Mouse (Mus musculus): Measurements from ENCODE around the gene Ccdc71.
A peak's percentile ranks its signal among the peaks of the same experiment; 100 is the strongest.

The Ccdc71 gene

DNA sequence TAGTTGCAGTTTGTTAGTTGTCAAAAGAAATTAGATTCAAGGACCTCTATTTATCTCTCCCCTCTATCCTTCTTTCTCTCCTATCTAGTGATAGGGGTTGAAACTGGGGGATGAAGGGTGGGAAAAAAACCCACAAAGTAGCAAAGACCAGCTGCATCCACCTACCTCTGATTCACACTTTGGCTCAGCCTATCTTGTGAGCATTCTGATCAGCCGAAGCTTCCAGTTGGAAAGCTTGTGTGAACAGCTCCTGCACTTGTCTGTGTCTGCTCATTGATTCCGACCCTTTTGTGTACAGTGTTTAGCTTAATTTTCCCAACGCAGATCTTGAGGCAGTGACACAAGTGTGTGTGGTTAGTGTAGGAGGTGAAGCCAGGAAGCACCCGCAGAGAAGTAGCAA is 6.9 kb upstream of the Ccdc71 start:
- no peaks in the 10 kb centered on the region for H3K9me3 ChIP-seq (ENCODE audit: low read length)
- H3K36me3 ChIP-seq (ENCODE audit: insufficient read depth, low read length): no peaks in the 10 kb centered on the region
- no peak for TF ChIP-seq POU5F1 (IDR thresholded peaks at IDR 0.05; ENCODE audit: borderline replicate concordance, low read length)
- TF ChIP-seq CTCF (conservative IDR thresholded peaks at IDR 0.05; ENCODE audit: low read length): no peak
- no peak for TF ChIP-seq NANOG (IDR thresholded peaks at IDR 0.05; ENCODE audit: borderline replicate concordance, low read length)
- peaks cover 18% of the 10 kb centered on the region for H3K27me3 ChIP-seq (ENCODE audit: insufficient read depth, low read length)
- peaks cover 74% of the 10 kb centered on the region for H3K4me1 ChIP-seq (replicated peaks; ENCODE audit: low read depth, low read length)
- H3K4me3 ChIP-seq (replicated peaks; ENCODE audit: low read length): no peak overlapping the region

DNA sequence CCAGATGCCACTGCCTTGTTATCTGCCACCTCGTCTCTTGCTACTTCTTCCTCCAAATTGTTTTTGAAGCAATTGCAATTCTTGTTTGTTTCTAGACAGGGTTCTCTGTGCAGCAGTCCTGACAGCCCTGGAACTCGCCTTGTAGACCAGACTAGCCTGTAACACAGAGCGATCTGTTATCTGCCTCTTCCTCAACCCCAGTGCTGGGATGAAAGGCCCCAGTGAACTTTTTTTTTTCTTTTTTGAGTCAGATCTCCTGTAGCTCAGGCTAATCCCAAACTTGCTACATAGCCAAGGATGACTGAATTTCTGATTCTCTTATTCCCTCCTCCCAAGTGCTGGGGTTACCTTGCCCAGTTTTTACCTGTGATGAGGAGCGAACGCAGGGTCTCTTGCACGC is 5.9 kb upstream of the Ccdc71 start:
- Histone ChIP-seq H3K36me3 (ENCODE audit: insufficient read depth, low read length) (no peaks in the 10 kb centered on the region), H3K4me1 (replicated peaks; ENCODE audit: low read depth, low read length) (peaks cover 67% of the 10 kb centered on the region), H3K9me3 (ENCODE audit: low read length) (no peaks in the 10 kb centered on the region), H3K4me3 (replicated peaks; ENCODE audit: low read length) (no peak overlapping the region), H3K27me3 (ENCODE audit: insufficient read depth, low read length) (peaks cover 18% of the 10 kb centered on the region)
- TF ChIP-seq CTCF (conservative IDR thresholded peaks at IDR 0.05; ENCODE audit: low read length) (no peak), POU5F1 (IDR thresholded peaks at IDR 0.05; ENCODE audit: borderline replicate concordance, low read length) (no peak), NANOG (IDR thresholded peaks at IDR 0.05; ENCODE audit: borderline replicate concordance, low read length) (no peak)

DNA sequence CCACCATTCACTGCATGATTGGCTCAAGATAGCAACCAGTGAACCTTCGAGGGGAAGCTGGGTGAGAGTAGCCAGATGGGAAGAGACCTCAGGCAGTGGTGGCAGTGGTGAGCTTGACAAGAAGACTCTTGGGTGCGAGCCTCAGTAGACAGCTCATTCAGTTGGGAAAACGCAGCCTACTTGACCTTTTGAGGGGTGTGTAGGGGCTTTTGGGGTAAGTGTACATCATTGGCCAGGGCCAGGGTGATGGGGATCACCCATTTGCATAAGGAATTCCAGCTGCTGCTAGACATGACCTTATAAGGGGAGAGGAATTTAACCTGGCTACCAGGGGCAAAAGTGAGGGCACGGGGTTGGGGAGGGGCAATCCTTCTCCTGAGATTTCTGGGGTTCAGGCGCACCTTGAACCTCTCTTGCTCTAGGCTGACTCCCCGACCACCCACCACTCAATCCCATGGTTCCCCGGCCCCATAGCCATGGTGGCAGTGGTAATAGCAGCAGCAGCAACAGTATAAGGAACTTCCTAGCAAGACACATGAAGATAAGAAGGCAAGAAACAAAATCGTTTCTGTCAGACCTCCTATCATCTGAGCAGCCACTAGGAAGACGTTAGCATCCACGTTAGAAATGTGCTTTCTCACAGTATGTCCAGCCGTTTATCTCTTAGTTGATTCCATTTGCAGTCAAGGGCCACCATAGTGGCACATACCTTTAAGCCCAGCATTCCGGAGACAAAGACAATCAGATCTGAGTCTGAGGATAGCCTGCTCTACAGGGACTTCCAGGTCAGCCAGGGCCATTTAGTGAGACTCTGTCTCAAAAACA is 4.4 kb upstream of the Ccdc71 start:
- no peak overlapping the region for H3K4me3 ChIP-seq (replicated peaks; ENCODE audit: low read length)
- H3K36me3 ChIP-seq (ENCODE audit: insufficient read depth, low read length): no peaks in the 10 kb centered on the region
- TF ChIP-seq POU5F1 (IDR thresholded peaks at IDR 0.05; ENCODE audit: borderline replicate concordance, low read length) (no peak), NANOG (IDR thresholded peaks at IDR 0.05; ENCODE audit: borderline replicate concordance, low read length) (no peak), CTCF (conservative IDR thresholded peaks at IDR 0.05; ENCODE audit: low read length) (no peak)
- H3K9me3 ChIP-seq (ENCODE audit: low read length): no peaks in the 10 kb centered on the region
- peaks cover 15% of the 10 kb centered on the region for H3K27me3 ChIP-seq (ENCODE audit: insufficient read depth, low read length)
- peaks cover 61% of the 10 kb centered on the region for H3K4me1 ChIP-seq (replicated peaks; ENCODE audit: low read depth, low read length)

DNA sequence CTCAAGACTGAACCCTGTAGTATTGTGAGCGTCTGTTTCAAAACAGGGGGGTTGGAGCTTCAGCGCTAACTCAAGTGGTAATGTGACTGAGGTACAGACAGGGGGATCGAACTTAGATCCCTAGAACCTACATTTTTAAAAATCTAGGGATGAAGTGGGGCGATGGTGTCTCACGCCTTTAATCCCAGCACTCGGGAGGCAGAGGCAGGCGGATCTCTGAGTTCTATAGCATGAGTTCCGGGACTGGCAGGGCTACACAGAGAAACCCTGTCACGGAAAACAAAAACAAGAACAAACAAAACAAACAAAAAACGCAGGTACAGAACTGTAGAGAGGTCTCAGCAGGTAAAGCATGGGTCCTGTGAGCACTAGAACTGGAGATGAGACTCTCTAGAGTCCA is 3.4 kb upstream of the Ccdc71 start:
- TF ChIP-seq NANOG (IDR thresholded peaks at IDR 0.05; ENCODE audit: borderline replicate concordance, low read length): no peak
- no peak for TF ChIP-seq CTCF (conservative IDR thresholded peaks at IDR 0.05; ENCODE audit: low read length)
- TF ChIP-seq POU5F1 (IDR thresholded peaks at IDR 0.05; ENCODE audit: borderline replicate concordance, low read length): no peak
- no peak overlapping the region for H3K4me3 ChIP-seq (replicated peaks; ENCODE audit: low read length)
- H3K9me3 ChIP-seq (ENCODE audit: low read length): no peaks in the 10 kb centered on the region
- H3K4me1 ChIP-seq (replicated peaks; ENCODE audit: low read depth, low read length): peaks cover 60% of the 10 kb centered on the region
- H3K27me3 ChIP-seq (ENCODE audit: insufficient read depth, low read length): peaks cover 5% of the 10 kb centered on the region
- H3K36me3 ChIP-seq (ENCODE audit: insufficient read depth, low read length): peaks cover 5% of the 10 kb centered on the region; the same call in 1 of the 2 replicates

DNA sequence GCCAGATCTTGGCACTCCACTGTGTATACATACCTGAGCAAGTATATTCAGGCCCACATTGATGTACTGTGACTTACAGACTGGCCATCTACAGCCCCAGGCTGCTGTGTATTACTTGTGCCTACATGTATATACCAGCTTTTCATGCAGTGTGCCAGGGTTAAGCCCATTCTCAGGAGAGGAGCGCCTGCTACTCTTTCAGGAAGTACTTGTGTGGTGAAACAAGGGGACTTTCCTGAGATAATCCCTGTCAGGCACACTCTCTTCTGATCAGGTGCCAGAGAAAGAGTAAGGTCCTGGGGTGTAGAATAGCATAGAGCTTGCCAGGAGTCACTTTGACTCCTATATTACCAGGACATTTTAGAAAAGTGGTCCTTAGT is 398 bp upstream of the Ccdc71 start:
- no peaks in the 10 kb centered on the region for H3K9me3 ChIP-seq (ENCODE audit: low read length)
- no peaks in the 10 kb centered on the region for H3K27me3 ChIP-seq (ENCODE audit: insufficient read depth, low read length)
- TF ChIP-seq CTCF (conservative IDR thresholded peaks at IDR 0.05; ENCODE audit: low read length): no peak
- no peak for TF ChIP-seq POU5F1 (IDR thresholded peaks at IDR 0.05; ENCODE audit: borderline replicate concordance, low read length)
- no peak for TF ChIP-seq NANOG (IDR thresholded peaks at IDR 0.05; ENCODE audit: borderline replicate concordance, low read length)
- peak overlapping the region; percentile 97 for H3K4me3 ChIP-seq (replicated peaks; ENCODE audit: low read length)
- H3K4me1 ChIP-seq (replicated peaks; ENCODE audit: low read depth, low read length): peaks cover 78% of the 10 kb centered on the region
- peaks cover 32% of the 10 kb centered on the region for H3K36me3 ChIP-seq (ENCODE audit: insufficient read depth, low read length)

DNA sequence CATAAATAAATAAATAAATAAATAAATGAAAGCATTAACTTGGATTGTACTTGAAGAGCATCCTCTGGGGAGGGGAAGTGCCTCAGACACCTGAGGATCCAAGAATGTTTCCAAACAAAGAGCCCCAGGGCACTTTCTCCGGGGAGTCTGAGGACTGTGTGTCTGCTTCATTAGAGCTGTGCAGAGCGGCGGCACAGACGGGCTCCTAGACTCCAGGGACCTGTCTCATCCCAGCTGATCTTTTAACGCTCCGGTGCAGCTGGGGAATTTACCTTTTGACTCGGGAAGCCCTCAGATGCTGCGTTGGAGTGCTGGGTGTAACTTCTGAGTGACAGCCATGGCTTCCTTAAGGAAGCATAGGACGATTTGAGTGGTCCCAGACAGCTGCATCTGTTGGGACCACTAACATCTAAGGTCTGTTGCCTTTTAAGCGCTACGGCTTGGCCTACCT is 879 bp downstream of the Ccdc71 start, which contains the start of gene Klhdc8b:
TSS of gene Klhdc8b (minus strand) at position 401 of the 451 bp plus-strand sequence.
- Histone ChIP-seq H3K27me3 (ENCODE audit: insufficient read depth, low read length) (no peaks in the 10 kb centered on the region), H3K36me3 (ENCODE audit: insufficient read depth, low read length) (peaks cover 45% of the 10 kb centered on the region), H3K4me3 (replicated peaks; ENCODE audit: low read length) (peak within 1 kb of the TSS; percentile 97), H3K4me1 (replicated peaks; ENCODE audit: low read depth, low read length) (peaks cover 69% of the 10 kb centered on the region), H3K9me3 (ENCODE audit: low read length) (no peaks in the 10 kb centered on the region)
- TF ChIP-seq POU5F1 (IDR thresholded peaks at IDR 0.05; ENCODE audit: borderline replicate concordance, low read length) (no peak), NANOG (IDR thresholded peaks at IDR 0.05; ENCODE audit: borderline replicate concordance, low read length) (no peak), CTCF (conservative IDR thresholded peaks at IDR 0.05; ENCODE audit: low read length) (no peak)

DNA sequence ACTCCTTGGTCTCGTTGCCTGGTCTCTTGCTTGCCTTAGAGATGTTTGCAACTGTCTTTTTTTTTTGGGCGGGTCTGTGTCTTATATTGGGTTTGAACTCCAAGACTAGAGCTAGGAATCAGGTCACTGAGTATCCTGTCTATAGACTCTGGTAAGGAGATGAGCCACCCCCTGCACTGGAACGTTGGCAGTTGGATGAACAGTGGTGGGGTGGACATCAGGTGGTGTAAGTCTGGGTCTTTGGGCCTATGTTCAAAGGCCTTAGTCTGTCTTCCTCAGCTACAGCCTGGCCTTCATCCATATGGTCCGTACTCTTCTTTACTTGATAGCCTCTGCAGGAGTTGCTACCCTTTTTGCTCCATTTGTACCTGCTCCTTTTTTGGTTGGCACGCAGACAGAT is 1.3 kb downstream of the Ccdc71 start:
- no peaks in the 10 kb centered on the region for H3K9me3 ChIP-seq (ENCODE audit: low read length)
- H3K4me3 ChIP-seq (replicated peaks; ENCODE audit: low read length): peak overlapping the region; percentile 97
- TF ChIP-seq POU5F1 (IDR thresholded peaks at IDR 0.05; ENCODE audit: borderline replicate concordance, low read length) (no peak), CTCF (conservative IDR thresholded peaks at IDR 0.05; ENCODE audit: low read length) (no peak), NANOG (IDR thresholded peaks at IDR 0.05; ENCODE audit: borderline replicate concordance, low read length) (no peak)
- H3K4me1 ChIP-seq (replicated peaks; ENCODE audit: low read depth, low read length): peaks cover 64% of the 10 kb centered on the region
- H3K27me3 ChIP-seq (ENCODE audit: insufficient read depth, low read length): no peaks in the 10 kb centered on the region
- peaks cover 47% of the 10 kb centered on the region for H3K36me3 ChIP-seq (ENCODE audit: insufficient read depth, low read length)

DNA sequence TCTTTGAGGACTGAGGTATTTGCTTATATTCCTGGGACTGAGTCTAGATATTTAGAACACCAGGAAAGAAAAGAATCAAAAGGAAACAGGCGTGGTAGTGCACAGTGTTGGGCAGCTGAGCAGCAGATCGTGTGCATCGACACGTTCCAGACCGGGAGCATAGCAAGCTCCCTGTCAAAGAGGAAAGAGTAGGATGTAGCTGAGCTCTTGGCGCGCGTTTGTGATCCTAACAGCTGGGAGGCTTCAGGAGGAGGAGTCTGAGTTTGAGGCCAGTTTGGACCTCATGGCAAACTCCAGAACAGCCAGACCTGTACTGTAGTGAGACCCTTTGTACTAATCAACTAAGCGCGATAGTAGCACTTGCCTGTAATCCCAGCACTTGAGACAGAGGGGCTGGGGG is 1.9 kb downstream of the Ccdc71 start:
- H3K9me3 ChIP-seq (ENCODE audit: low read length): no peaks in the 10 kb centered on the region
- H3K36me3 ChIP-seq (ENCODE audit: insufficient read depth, low read length): peaks cover 47% of the 10 kb centered on the region
- peaks cover 59% of the 10 kb centered on the region for H3K4me1 ChIP-seq (replicated peaks; ENCODE audit: low read depth, low read length)
- TF ChIP-seq CTCF (conservative IDR thresholded peaks at IDR 0.05; ENCODE audit: low read length) (no peak), POU5F1 (IDR thresholded peaks at IDR 0.05; ENCODE audit: borderline replicate concordance, low read length) (no peak), NANOG (IDR thresholded peaks at IDR 0.05; ENCODE audit: borderline replicate concordance, low read length) (no peak)
- H3K27me3 ChIP-seq (ENCODE audit: insufficient read depth, low read length): no peaks in the 10 kb centered on the region
- H3K4me3 ChIP-seq (replicated peaks; ENCODE audit: low read length): peak overlapping the region; percentile 97

Measured in E14TG2a.4 (cell line).